Mouse (Mus musculus) embryonic facial prominence, embryonic 10.5 days (tissue): ENCODE data around the gene E2f3. TPM values are rescaled to one million over a fixed set of nuclear protein-coding genes. Genes with fewer than 3 reads are reported as not detected.
A peak's percentile ranks its signal among the peaks of the same experiment; 100 is the strongest.

Experiments
- DNase-seq: peaks from one replicate; pipeline ENCODE4 v3.0.0-alpha.2; 2017; ENCODE audit warnings: low spot score
- H3K27ac ChIP-seq: fragments of 300-500 bp; sonication (generic); replicated peaks from 2 replicates; pipeline ENCODE4 v1.5.1; 2016; ENCODE audit warnings: mild to moderate bottlenecking
- H3K27me3 ChIP-seq: fragments of 300-500 bp; sonication (generic); replicated peaks from 2 replicates; pipeline ENCODE4 v1.6.1; 2016; ENCODE audit warnings: low read depth, mild to moderate bottlenecking; ENCODE audit not compliant: poor library complexity, severe bottlenecking
- H3K36me3 ChIP-seq: fragments of 300-500 bp; sonication (generic); replicated peaks from 2 replicates; pipeline ENCODE4 v1.6.1; 2016; ENCODE audit warnings: mild to moderate bottlenecking, moderate library complexity
- H3K4me1 ChIP-seq: fragments of 300-500 bp; sonication (generic); 2 replicates; pipeline ENCODE4 v1.6.1; 2016
- H3K4me3 ChIP-seq: fragments of 300-500 bp; sonication (generic); 2 replicates; pipeline ENCODE4 v1.5.1; 2016; ENCODE audit warnings: mild to moderate bottlenecking, moderate library complexity
- H3K9me3 ChIP-seq: fragments of 300-500 bp; sonication (generic); 2 replicates; pipeline ENCODE4 v1.6.1; 2016; ENCODE audit warnings: mild to moderate bottlenecking
- WGBS: fragments of 180-500 bp; shearing (Covaris S2); methylation state at CpG from one replicate; pipeline ENCODE4 v1.1.7; 2016; 5-methylcytosine and 5-hydroxymethylcytosine counted together
- polyA plus RNA-seq: library from polyadenylated mRNA; unstranded; fragments of >200 nt; fragmentation: Nextera tagmentation; extraction: Ambion mirVana; gene quantifications from 2 replicates; pipeline ENCODE4 v1.2.1, GENCODE M21; 2016

E2f3 gene
- polyA plus RNA-seq = 23.1 and 23.8 TPM in 2 replicates

DNA sequence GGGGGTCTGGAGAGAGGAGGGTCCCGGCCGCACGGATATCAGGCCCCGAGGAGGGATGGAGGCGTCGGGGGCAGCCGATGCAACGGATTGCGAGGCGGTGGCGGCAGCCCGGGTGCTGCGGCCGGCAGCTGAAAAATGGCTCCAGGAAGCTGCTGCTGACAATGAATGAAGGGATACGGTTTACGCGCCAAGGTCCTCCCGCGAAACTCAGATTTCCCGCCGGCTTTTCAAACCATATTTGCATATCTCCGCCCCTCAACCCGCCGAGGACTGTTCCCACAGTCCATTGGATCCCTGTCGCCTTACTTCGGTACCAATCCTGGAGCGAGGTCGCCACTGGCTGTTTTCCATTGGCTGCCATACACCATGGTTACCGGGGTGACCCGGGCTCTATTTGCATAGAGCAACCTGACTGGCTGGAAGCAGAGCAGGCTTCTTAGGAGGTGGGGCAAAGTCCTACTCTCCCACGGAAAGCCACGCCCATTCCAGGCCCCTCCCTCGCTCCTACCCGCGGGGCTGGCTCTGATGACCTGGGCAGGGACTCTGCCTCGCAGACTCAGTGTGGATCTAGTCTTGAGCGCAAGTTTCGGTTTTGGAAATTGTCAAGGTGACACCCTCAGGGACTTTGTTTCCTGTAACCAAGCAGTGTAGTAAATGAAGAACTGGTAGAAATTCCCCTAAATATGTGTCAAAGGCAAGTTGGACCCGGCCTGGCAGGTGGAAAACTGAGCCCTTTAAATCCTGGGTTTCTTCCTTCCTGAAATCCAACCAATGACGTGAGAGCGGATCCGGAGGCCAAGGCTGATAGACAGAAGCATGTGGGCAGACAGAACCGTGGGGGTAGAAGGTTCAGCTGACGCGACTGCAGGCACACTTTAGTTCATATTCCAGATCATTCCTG, at the start of gene E2f3:
TSS of gene E2f3 (minus strand) at position 209 of the 901 bp plus-strand sequence.
- no peaks in the 10 kb centered on the region for H3K27me3 ChIP-seq
- WGBS = under 1% methylated on average over 45 of the region's 45 CpGs

DNA sequence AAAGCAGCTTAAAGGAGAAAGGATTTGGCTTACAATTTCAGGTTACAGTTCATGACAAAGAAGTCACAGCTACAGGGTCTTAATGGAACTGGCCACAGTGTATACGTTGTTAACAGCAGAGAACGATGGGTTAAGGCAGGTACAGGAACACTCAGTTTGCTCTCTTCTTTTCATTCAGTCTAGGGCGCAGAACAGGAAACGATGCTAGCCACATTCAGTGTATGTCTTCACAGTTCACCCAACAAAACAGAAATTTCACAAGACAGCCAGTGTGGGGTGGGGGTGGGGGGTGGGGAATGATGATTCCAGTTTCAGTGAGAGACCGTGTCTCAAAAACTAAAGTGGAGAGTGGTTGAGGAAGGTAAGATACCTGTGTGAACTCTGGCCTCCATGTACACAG, 48.7 kb upstream of the E2f3 start:
- no peaks in the 10 kb centered on the region for H3K4me1 ChIP-seq
- no peaks in the 10 kb centered on the region for H3K27me3 ChIP-seq
- no peaks in the 10 kb centered on the region for H3K36me3 ChIP-seq
- WGBS = 92% methylated on average over 5 of the region's 5 CpGs
- no peak overlapping the region for H3K27ac ChIP-seq
- no peaks in the 10 kb centered on the region for H3K9me3 ChIP-seq
- no peak overlapping the region for H3K4me3 ChIP-seq
- no peak for DNase-seq

More for the DNA sequence above, at the start of gene E2f3:
- peak within 1 kb of the TSS; percentile 100 for H3K27ac ChIP-seq
- peaks cover 9% of the 10 kb centered on the region for H3K36me3 ChIP-seq
- H3K9me3 ChIP-seq = no peaks in the 10 kb centered on the region
- H3K4me3 ChIP-seq = peak within 1 kb of the TSS; percentile 99
- peaks cover 33% of the 10 kb centered on the region for H3K4me1 ChIP-seq
- peak; percentile 97 for DNase-seq

DNA sequence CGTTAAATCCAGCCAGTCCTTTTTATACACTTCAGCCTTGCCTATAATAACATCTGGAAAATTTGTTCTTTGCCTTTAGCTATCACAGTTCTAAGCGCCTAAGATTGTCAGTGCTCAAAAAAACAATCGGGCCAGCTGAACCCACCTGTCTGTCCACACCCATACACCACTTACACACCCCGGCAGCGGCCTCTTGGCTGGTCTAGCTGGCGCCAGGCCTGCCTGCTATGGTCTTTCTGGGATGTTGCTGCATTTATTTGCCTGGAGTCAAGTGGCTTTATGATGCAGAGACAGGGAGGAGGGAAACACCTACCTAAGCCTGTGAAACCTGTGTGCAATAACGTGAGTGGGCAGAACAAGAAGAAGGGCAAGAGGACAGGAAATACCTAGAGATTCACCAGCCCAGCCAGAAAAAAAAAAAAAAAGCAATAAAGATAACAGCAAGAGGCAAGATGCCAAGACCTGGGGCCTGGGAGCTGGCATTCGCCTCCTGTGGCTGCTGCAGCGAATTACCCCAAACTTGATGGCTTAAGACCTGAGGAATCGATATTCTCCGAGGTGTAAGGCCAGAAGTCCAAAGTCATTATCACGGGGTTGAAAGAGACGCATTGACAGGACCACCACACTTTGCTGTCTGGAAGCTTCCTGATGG, 45.9 kb upstream of the E2f3 start:
- no peak overlapping the region for H3K27ac ChIP-seq
- DNase-seq = no peak
- no peaks in the 10 kb centered on the region for H3K27me3 ChIP-seq
- no peaks in the 10 kb centered on the region for H3K9me3 ChIP-seq
- 89% methylated on average over 13 of the region's 13 CpGs for WGBS
- H3K4me1 ChIP-seq = no peaks in the 10 kb centered on the region
- no peaks in the 10 kb centered on the region for H3K36me3 ChIP-seq
- no peak overlapping the region for H3K4me3 ChIP-seq

DNA sequence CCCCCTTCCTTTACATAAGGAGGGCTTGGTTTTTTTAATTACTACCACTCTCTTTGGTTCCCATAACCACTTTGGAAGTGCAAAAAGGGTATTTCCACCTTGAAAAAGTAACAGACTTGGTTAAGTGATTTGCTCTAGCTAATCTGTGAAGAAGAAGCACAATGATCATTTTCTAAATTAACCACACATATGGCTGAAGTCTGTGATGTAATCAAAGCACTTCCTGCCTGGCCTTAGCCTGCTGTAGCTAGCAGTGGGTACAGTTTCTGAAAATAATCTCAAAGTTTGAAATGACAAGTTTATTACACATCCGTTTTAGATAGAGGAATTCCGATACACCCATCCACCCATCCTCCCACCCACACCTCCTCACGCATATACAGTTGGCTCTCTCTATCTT, 42.0 kb upstream of the E2f3 start:
- WGBS = 86% methylated on average over 3 of the region's 3 CpGs
- DNase-seq = no peak
- no peaks in the 10 kb centered on the region for H3K36me3 ChIP-seq
- H3K9me3 ChIP-seq = no peaks in the 10 kb centered on the region
- no peak overlapping the region for H3K4me3 ChIP-seq
- H3K4me1 ChIP-seq = no peaks in the 10 kb centered on the region
- no peak overlapping the region for H3K27ac ChIP-seq
- H3K27me3 ChIP-seq = no peaks in the 10 kb centered on the region

DNA sequence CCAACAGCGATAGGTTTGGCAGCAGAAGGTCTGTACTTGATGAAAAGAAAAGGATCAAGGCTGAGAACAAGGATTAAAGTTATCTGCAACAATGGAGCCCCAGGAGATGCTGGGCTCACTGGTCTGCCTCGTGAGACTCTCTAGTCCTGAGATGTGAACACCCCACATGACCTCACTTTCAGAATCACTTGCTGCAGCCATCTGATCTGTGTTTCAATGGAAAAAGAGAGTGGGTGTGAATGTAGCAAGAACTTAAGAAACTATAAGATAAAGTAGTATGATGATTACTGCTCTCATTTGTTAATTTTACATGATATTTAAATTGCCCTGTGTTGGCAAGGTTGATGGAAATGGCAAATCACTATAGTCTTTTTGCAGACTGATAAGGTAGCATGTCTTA, 36.6 kb upstream of the E2f3 start:
- no peak for DNase-seq
- 78% methylated on average over 2 of the region's 2 CpGs for WGBS

DNA sequence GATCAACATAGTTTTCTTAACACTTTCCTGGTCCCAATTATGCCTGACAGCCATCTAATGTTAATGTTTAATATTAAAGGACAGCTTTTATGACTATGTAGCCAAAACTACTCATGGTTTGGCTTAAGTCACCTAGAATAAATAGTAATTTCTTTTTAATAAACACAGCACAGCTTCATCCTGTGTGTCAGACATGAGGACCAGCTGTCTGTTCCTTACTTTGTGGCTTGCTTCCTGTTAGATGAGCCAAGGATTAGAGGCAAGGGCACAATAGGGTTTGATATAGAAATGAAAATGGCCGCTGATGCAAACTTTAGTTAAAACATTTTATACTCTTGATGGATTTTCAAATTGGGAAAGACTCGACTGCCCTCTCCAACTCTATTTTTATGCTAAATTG, 32.7 kb upstream of the E2f3 start:
- Histone ChIP-seq H3K4me3 (no peak overlapping the region), H3K27ac (no peak overlapping the region), H3K36me3 (no peaks in the 10 kb centered on the region), H3K4me1 (no peaks in the 10 kb centered on the region), H3K27me3 (no peaks in the 10 kb centered on the region), H3K9me3 (no peaks in the 10 kb centered on the region)
- 84% methylated on average over 2 of the region's 2 CpGs for WGBS
- no peak for DNase-seq

More for the DNA sequence above, 36.6 kb upstream of the E2f3 start:
- Histone ChIP-seq H3K9me3 (no peaks in the 10 kb centered on the region), H3K4me1 (no peaks in the 10 kb centered on the region), H3K27me3 (no peaks in the 10 kb centered on the region), H3K36me3 (no peaks in the 10 kb centered on the region), H3K4me3 (no peak overlapping the region), H3K27ac (no peak overlapping the region)

DNA sequence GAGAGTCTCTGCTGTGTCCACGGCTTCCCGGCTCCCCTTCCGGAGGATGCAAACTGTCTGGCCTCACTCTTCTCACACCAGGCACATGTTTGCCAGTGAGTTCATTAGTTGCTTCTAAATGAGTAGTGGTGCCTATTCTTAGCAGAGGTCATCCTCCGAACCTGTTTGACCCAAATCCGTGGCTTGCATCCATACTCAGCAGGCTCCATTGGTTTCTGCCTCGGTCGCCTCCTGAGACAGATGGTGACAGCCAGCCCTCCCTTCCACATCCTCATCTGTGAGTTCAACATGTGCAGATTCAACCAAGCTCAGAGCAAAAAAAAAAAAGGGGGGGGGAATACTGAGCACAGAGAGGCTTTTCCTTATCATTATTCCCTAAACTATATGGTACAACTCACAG, 31.7 kb upstream of the E2f3 start:
- Histone ChIP-seq H3K36me3 (no peaks in the 10 kb centered on the region), H3K27me3 (no peaks in the 10 kb centered on the region), H3K27ac (no peak overlapping the region), H3K9me3 (no peaks in the 10 kb centered on the region), H3K4me3 (no peak overlapping the region), H3K4me1 (no peaks in the 10 kb centered on the region)
- no peak for DNase-seq
- 94% methylated on average over 7 of the region's 7 CpGs for WGBS

DNA sequence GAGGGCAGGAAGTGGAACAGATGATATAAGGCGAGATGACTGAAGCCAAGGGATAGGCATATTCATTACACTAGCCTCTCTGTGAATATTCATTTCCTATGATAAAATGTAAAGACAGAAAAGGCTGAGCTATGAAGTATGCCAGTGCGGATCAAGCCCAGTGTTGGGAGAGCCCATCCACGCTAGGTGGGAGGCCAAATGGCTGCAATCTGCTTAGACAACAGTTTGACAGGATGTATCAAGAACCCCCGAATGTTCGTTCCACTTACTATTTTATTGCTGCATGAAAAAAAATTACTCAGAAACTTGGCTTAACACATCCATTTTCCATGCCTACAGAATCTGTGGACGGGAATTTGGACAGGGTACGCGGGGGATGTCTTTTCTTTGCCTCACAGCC, 28.7 kb upstream of the E2f3 start:
- no peaks in the 10 kb centered on the region for H3K9me3 ChIP-seq
- H3K4me3 ChIP-seq = no peak overlapping the region
- H3K27ac ChIP-seq = no peak overlapping the region
- WGBS = 93% methylated on average over 8 of the region's 8 CpGs
- H3K36me3 ChIP-seq = no peaks in the 10 kb centered on the region
- DNase-seq = no peak
- no peaks in the 10 kb centered on the region for H3K4me1 ChIP-seq
- H3K27me3 ChIP-seq = no peaks in the 10 kb centered on the region

DNA sequence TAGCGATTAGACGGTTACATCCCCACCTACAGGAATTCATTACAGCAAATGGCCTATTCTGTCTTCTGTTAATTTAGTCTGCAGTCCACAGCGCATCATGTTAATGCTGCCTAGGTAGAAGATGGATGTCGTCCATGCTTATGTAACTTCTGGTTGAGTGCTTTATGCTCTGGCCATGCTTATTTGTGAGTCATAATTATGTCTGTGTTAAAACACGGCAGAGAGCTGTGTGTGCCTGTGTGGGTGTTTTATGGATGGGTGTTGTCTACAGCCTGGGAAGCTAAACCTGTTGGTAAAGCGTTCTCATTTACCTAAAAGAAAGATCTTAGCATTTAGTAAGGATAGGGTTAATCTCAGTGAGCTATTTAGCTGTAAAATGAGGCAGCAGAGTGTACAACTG, 26.4 kb upstream of the E2f3 start:
- Histone ChIP-seq H3K4me3 (no peak overlapping the region), H3K27ac (no peak overlapping the region), H3K4me1 (no peaks in the 10 kb centered on the region), H3K36me3 (no peaks in the 10 kb centered on the region), H3K9me3 (no peaks in the 10 kb centered on the region), H3K27me3 (no peaks in the 10 kb centered on the region)
- no peak for DNase-seq
- 87% methylated on average over 6 of the region's 6 CpGs for WGBS

DNA sequence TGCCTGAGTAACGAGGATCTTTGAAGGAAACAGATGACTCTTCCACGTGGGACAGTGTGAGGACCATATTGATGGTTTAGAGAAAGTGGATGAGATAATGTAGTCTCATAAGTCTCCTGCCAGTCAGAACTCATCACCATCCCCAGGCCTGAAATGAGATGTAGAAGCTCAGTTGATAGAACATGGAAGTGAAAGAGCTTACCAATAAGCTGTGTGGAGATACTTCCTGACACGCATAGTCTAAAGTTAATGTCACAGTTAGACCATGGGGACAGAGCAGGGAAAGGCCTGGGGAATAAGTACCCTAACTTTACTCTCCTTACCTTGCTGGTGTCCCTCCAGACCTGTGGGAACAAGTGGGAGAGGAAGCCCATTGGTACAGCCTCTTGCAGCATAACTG, 22.9 kb upstream of the E2f3 start:
- H3K4me1 ChIP-seq = no peaks in the 10 kb centered on the region
- no peak overlapping the region for H3K4me3 ChIP-seq
- no peak overlapping the region for H3K27ac ChIP-seq
- no peaks in the 10 kb centered on the region for H3K27me3 ChIP-seq
- DNase-seq = no peak
- H3K9me3 ChIP-seq = no peaks in the 10 kb centered on the region
- no peaks in the 10 kb centered on the region for H3K36me3 ChIP-seq
- WGBS = 84% methylated on average over 3 of the region's 3 CpGs

DNA sequence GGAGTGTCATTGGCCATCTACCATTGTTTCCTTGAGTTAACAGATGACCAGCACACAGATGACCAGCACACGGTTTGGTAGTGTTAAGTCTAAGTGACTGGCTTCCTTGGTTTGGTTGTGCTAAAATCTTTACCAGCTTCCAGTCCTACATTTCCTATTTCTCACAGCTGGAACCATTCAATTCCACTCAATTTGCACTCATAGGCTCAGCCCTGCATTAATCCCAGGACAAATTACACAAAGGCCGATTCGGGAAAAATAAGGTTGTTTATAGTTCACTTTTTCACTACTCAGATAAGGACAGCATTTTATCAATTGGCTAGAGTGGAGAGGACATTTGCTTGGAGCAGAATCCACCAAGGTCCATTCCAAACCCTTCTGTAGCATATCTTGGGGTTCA, 19.6 kb upstream of the E2f3 start:
- no peak overlapping the region for H3K4me3 ChIP-seq
- no peaks in the 10 kb centered on the region for H3K36me3 ChIP-seq
- H3K9me3 ChIP-seq = no peaks in the 10 kb centered on the region
- peaks cover 3% of the 10 kb centered on the region; the same call in 1 of the 2 replicates for H3K4me1 ChIP-seq
- H3K27me3 ChIP-seq = no peaks in the 10 kb centered on the region
- WGBS = 88% methylated on average over 3 of the region's 3 CpGs
- H3K27ac ChIP-seq = no peak overlapping the region
- DNase-seq = no peak

DNA sequence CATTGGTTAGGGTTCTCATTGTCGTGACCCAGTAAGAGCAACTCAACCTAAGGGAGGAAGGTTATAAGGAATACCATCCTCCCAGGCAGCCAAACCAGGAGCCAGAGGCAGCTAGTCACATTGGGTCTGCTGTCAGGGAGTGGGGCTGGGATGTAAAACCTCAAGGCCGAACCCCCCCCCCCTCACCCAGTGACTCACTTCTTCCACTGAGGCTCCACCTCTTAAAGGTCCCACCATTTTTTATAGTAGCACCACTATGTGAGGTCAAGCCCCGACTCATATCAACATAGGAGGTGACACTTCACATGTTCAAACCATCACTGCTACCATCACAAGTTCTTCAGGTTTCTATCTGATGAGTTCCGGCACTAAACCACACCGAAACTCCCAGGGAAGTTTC, 19.0 kb upstream of the E2f3 start:
- no peaks in the 10 kb centered on the region for H3K36me3 ChIP-seq
- no peaks in the 10 kb centered on the region for H3K27me3 ChIP-seq
- H3K27ac ChIP-seq = no peak overlapping the region
- H3K4me1 ChIP-seq = peaks cover 3% of the 10 kb centered on the region; the same call in 1 of the 2 replicates
- DNase-seq = no peak
- H3K9me3 ChIP-seq = no peaks in the 10 kb centered on the region
- no peak overlapping the region for H3K4me3 ChIP-seq
- 90% methylated on average over 5 of the region's 5 CpGs for WGBS

DNA sequence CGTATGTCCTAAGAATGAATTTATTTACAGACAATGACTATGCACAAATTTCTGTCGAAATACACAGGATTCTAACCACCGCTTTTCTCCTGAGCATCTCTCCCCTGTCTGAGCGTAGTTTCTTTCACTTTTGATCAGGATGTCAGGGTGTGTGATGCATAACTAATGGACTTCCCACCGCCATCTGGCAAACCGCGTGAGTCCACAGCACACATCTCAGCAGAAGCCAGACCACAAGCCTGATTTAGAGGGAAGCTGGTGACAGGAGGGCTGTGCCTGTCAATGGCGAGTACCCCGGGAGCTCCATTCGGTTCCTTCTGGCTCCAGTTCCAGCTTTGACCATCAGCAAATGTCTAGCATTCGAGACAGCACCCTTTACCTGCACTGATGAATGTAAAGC, 17.3 kb upstream of the E2f3 start:
- WGBS = 75% methylated on average over 11 of the region's 11 CpGs
- H3K4me3 ChIP-seq = no peak overlapping the region
- no peak overlapping the region for H3K27ac ChIP-seq
- H3K9me3 ChIP-seq = no peaks in the 10 kb centered on the region
- H3K36me3 ChIP-seq = no peaks in the 10 kb centered on the region
- no peaks in the 10 kb centered on the region for H3K27me3 ChIP-seq
- no peak for DNase-seq
- H3K4me1 ChIP-seq = peaks cover 3% of the 10 kb centered on the region; the same call in 1 of the 2 replicates
